Mouse (Mus musculus) midbrain, embryonic 15.5 days (tissue): ENCODE data around the gene Ppp4r1. TPM values are rescaled to one million over a fixed set of nuclear protein-coding genes. Genes with fewer than 3 reads are reported as not detected.

Experiments used
- ATAC-seq: fragments of 200-750 bp; cut with Nextera tagmentation; replicated peaks from 2 replicates; pipeline ENCODE4 v1.8.0; 2017; ENCODE audit warnings: moderate TSS enrichment
- H3K27ac ChIP-seq: fragments of 300-500 bp; sonication (generic); 2 replicates; pipeline ENCODE4 v1.5.1; 2015; ENCODE audit warnings: mild to moderate bottlenecking, inconsistent platforms
- H3K27me3 ChIP-seq: fragments of 300-500 bp; sonication (generic); replicated peaks from 2 replicates; pipeline ENCODE4 v1.6.1; 2015; ENCODE audit warnings: inconsistent platforms
- H3K36me3 ChIP-seq: fragments of 300-500 bp; sonication (generic); replicated peaks from 2 replicates; pipeline ENCODE4 v1.6.1; 2015; ENCODE audit warnings: inconsistent platforms
- H3K4me1 ChIP-seq: fragments of 300-500 bp; sonication (generic); 2 replicates; pipeline ENCODE4 v1.6.1; 2015; ENCODE audit warnings: inconsistent platforms
- H3K4me2 ChIP-seq: fragments of 300-500 bp; sonication (generic); 2 replicates; pipeline ENCODE4 v1.6.1; 2015; ENCODE audit warnings: inconsistent platforms, mild to moderate bottlenecking, moderate library complexity
- H3K4me3 ChIP-seq: fragments of 300-500 bp; sonication (generic); 2 replicates; pipeline ENCODE4 v1.5.1; 2015; ENCODE audit warnings: mild to moderate bottlenecking, inconsistent platforms
- H3K9ac ChIP-seq: fragments of 300-500 bp; sonication (generic); 2 replicates; pipeline ENCODE4 v1.6.1; 2015; ENCODE audit warnings: mild to moderate bottlenecking, inconsistent platforms
- H3K9me3 ChIP-seq: fragments of 300-500 bp; sonication (generic); 2 replicates; pipeline ENCODE4 v1.6.1; 2016; ENCODE audit warnings: inconsistent platforms
- WGBS: fragments of 180-500 bp; shearing (Covaris S2); methylation state at CpG from one replicate; pipeline ENCODE4 v1.1.7; 2015; ENCODE audit warnings: mixed read lengths; 5-methylcytosine and 5-hydroxymethylcytosine counted together
- polyA plus RNA-seq: library from polyadenylated mRNA; unstranded; fragments of >200 nt; fragmentation: Nextera tagmentation; extraction: Ambion mirVana; gene quantifications from 2 replicates; pipeline ENCODE4 v1.2.1, GENCODE M21; 2015

The Ppp4r1 gene
- polyA plus RNA-seq, 1 experiment from 2014 or later = 49.2 TPM

DNA sequence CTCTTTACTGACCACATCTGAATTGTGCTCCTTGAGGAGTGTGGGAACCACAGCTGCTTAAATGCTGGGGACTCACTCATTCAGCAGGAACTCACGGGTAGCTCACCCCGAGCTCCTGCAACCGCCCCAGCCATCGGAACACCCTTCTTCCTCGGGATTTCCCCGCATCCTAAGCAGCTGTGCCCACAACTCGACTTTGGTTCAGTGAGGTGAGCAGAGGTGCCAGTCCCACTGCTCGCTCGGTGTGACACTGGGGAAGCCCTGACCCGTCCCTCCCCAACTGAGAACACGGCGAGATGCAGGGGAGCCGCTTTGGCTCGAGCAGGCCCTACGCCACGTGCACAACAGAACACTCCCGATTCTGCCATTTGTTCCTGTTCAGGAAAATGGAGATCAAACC is 68.1 kb downstream of the Ppp4r1 start:
- no peak for ATAC-seq
- Histone ChIP-seq H3K9me3 (no peaks in the 10 kb centered on the region), H3K36me3 (peaks cover 26% of the 10 kb centered on the region), H3K4me3 (no peak overlapping the region), H3K27me3 (no peaks in the 10 kb centered on the region), H3K9ac (no peak overlapping the region), H3K4me2 (no peak overlapping the region), H3K4me1 (peaks cover 5% of the 10 kb centered on the region), H3K27ac (no peak overlapping the region)
- WGBS = 93% methylated on average over 17 of the region's 17 CpGs

DNA sequence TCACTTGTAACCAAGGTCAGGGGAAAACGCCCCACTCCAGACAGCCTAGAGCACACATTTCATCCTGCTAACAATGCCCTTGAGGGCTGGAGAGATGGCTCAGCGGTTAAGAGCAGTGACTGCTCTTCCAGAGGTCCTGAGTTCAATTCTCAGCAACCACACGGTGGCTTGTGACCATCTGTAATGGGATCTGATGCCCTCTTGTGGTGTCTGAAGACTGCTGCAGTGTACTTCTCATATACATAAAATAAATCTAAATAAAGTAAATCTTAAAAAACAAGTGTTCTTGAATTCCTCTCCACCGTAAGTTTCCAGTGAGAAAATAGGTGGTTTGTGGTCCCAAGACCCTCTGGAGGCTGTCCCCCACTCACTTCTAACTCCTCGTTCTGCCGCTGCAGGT is 69.4 kb downstream of the Ppp4r1 start:
- ATAC-seq = no peak
- Histone ChIP-seq H3K4me1 (peaks cover 5% of the 10 kb centered on the region), H3K27ac (no peak overlapping the region), H3K4me3 (no peak overlapping the region), H3K9me3 (no peaks in the 10 kb centered on the region), H3K9ac (no peak overlapping the region), H3K4me2 (no peak overlapping the region), H3K27me3 (no peaks in the 10 kb centered on the region), H3K36me3 (peaks cover 24% of the 10 kb centered on the region)
- WGBS = 90% methylated on average over 6 of the region's 6 CpGs

DNA sequence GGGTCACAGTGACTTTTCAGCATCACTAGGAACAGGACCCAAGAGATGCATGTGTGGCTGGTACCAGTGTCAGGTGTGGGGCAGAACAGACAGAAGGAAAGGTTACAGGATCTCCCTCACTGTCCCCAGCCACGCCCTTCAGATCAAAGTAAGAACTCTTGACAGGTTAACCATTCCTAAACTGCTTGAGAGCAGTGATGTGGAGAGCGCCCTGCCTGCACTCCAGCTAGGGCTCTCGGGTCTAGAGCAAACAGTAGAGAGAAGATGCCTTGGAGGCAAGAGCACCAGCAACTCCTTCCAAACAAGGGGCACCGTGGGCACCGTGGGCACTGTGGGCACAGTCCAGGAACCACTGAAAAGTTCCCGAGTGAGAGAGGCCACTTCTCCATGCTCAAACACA is 71.0 kb downstream of the Ppp4r1 start:
- 90% methylated on average over 6 of the region's 6 CpGs for WGBS

DNA sequence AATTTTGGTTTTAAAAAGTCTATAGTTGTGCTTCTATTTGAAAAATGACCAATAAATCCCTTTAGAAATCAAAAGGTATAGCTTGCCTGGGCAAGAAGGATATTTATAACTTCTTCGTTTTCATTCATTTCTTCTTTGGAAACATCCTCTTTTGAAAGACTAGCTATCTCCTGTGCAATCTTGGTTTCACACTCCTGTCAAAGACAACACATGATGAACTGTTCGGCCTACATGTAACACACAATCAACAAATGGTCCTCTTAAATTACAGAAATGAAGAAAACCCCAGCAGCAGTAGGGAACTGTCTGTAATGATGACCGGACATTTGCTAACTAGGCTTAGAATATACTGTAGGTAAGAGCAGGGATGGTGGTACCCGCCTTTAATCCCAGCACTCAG is 71.6 kb downstream of the Ppp4r1 start:
- 98% methylated on average over 4 of the region's 4 CpGs for WGBS
- Histone ChIP-seq H3K36me3 (peaks cover 38% of the 10 kb centered on the region), H3K9ac (no peak overlapping the region), H3K4me3 (no peak overlapping the region), H3K27me3 (no peaks in the 10 kb centered on the region), H3K4me2 (no peak overlapping the region), H3K4me1 (no peaks in the 10 kb centered on the region), H3K27ac (no peak overlapping the region), H3K9me3 (no peaks in the 10 kb centered on the region)
- ATAC-seq = no peak

More for the DNA sequence above, 71.0 kb downstream of the Ppp4r1 start:
- H3K4me3 ChIP-seq = no peak overlapping the region
- no peak overlapping the region for H3K27ac ChIP-seq
- no peak overlapping the region for H3K9ac ChIP-seq
- H3K27me3 ChIP-seq = no peaks in the 10 kb centered on the region
- H3K9me3 ChIP-seq = no peaks in the 10 kb centered on the region
- no peaks in the 10 kb centered on the region for H3K4me1 ChIP-seq
- peaks cover 35% of the 10 kb centered on the region for H3K36me3 ChIP-seq
- H3K4me2 ChIP-seq = no peak overlapping the region
- ATAC-seq = no peak

DNA sequence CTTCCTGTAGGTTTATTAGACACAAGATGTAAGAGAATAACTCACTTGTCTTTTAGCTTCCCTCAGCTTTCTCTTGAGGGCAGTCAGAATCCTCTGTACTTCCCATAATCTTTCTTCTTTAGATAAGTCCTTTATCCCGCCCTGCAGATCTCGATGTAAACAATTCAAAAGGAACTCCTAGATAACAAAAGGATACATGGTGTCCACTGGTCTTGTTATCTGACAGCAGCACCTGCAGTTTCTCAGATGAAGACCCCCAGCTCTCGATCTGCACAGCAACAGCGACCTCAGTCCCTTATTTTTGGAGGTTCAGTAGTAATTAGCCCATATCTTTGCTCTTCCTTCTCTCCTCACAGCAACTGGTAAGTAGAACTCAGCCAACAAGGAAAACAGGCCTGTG is 75.2 kb downstream of the Ppp4r1 start:
- H3K36me3 ChIP-seq = peaks cover 17% of the 10 kb centered on the region
- H3K27ac ChIP-seq = no peak overlapping the region
- no peak overlapping the region for H3K9ac ChIP-seq
- no peaks in the 10 kb centered on the region for H3K9me3 ChIP-seq
- no peak overlapping the region for H3K4me2 ChIP-seq
- H3K4me3 ChIP-seq = no peak overlapping the region
- no peak for ATAC-seq
- no peaks in the 10 kb centered on the region for H3K27me3 ChIP-seq
- WGBS = 85% methylated on average over 4 of the region's 4 CpGs
- no peaks in the 10 kb centered on the region for H3K4me1 ChIP-seq

DNA sequence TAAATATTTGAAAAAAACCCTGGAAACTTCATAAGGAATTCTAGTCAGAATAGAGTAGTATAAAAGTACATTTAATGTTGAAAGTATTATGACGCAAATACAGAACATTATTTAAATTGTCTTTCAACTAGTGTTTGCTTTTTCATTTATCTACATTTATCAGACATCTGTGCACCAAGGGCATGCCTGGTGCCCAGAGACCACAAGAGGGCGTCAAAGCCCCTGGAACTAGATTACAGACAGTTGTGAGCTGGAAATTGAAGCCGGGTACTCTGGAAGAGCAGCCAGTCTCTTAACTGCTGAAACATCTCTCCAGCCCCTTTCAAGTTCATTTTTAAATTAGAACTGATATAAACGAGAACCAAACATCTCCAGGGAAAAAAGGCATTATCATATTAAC is 80.2 kb downstream of the Ppp4r1 start:
- Histone ChIP-seq H3K9ac (no peak overlapping the region), H3K27ac (no peak overlapping the region), H3K4me1 (no peaks in the 10 kb centered on the region), H3K36me3 (peaks cover 25% of the 10 kb centered on the region), H3K4me3 (no peak overlapping the region), H3K9me3 (no peaks in the 10 kb centered on the region), H3K4me2 (no peak overlapping the region), H3K27me3 (no peaks in the 10 kb centered on the region)
- 50% methylated on average over 4 of the region's 4 CpGs for WGBS
- ATAC-seq = no peak

DNA sequence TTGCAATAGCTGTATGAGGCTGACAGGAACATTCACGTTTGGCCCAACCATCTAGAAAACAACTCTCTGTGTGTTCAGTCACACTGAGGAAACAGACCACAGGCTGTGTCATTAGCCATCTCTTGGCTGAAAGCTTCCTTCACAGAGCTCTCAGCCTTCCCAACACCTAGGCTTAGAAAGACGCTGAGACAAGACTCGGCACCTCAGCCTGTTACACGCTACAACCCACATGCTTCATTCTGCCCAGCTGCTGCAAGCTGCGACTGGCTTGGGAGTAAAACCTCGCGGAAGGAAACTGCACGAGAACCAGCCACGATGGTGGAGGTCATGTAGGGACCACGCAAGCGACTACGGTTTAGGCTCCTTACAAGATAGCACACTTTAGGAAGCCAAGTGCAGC is 81.5 kb downstream of the Ppp4r1 start:
- Histone ChIP-seq H3K4me1 (no peaks in the 10 kb centered on the region), H3K9ac (no peak overlapping the region), H3K36me3 (peaks cover 14% of the 10 kb centered on the region; the same call in 1 of the 2 replicates), H3K4me2 (no peak overlapping the region), H3K9me3 (no peaks in the 10 kb centered on the region), H3K27me3 (no peaks in the 10 kb centered on the region), H3K27ac (no peak overlapping the region), H3K4me3 (no peak overlapping the region)
- 93% methylated on average over 12 of the region's 12 CpGs for whole genome bisulfite sequencing
- no peak for ATAC-seq

DNA sequence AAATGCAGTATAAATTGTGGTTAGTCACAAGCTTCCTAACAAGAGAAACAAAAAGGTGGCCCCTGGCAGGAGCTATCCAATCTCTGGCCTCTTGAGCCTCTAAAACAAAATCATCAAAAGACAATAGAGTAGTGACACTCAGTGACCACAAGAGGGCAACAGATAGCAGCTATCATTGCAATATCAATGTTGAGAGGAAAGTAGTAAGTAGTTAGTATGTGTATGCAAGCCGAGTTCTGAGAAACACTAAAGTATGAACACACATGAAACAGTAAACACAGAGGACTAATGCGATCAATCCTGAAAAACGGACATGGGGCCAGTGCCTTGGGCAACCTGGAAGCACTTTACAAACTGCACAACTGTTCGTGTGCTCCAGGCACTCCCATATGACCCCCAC is 82.4 kb downstream of the Ppp4r1 start:
- H3K9ac ChIP-seq = no peak overlapping the region
- H3K9me3 ChIP-seq = no peaks in the 10 kb centered on the region
- H3K4me2 ChIP-seq = no peak overlapping the region
- H3K4me1 ChIP-seq = no peaks in the 10 kb centered on the region
- H3K4me3 ChIP-seq = no peak overlapping the region
- no peaks in the 10 kb centered on the region for H3K27me3 ChIP-seq
- H3K27ac ChIP-seq = no peak overlapping the region
- WGBS = 44% methylated on average over 4 of the region's 4 CpGs
- peaks cover 14% of the 10 kb centered on the region; the same call in 1 of the 2 replicates for H3K36me3 ChIP-seq
- ATAC-seq = 0 out of 2 replicates have a peak, but pooled peaks have one; percentile 24

DNA sequence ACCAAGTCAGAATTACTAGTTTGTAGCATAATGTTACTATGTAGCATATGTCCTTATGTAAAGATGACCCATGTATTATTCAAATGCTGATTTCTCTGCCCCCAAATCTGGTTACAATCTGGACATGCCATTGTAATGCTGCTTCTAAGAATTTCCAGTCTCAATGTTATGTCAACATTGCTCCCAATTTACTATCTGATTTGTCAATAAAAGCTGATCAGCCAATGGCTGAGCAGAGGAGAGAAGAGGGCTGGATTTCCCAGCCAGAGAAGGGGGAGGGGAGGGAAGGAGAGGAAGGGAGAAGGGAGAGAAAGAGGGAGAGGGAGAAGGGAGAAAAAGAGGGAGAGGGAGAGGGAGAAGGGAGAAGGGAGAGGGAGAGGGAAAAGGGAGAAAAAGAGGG is 82.9 kb downstream of the Ppp4r1 start:
- no peak overlapping the region for H3K4me3 ChIP-seq
- no peak overlapping the region for H3K9ac ChIP-seq
- no peak overlapping the region for H3K4me2 ChIP-seq
- H3K36me3 ChIP-seq = peaks cover 14% of the 10 kb centered on the region; the same call in 1 of the 2 replicates
- H3K4me1 ChIP-seq = no peaks in the 10 kb centered on the region
- H3K27me3 ChIP-seq = no peaks in the 10 kb centered on the region
- no peaks in the 10 kb centered on the region for H3K9me3 ChIP-seq
- no peak overlapping the region for H3K27ac ChIP-seq
- 0 out of 2 replicates have a peak, but pooled peaks have one; percentile 2 for ATAC-seq

DNA sequence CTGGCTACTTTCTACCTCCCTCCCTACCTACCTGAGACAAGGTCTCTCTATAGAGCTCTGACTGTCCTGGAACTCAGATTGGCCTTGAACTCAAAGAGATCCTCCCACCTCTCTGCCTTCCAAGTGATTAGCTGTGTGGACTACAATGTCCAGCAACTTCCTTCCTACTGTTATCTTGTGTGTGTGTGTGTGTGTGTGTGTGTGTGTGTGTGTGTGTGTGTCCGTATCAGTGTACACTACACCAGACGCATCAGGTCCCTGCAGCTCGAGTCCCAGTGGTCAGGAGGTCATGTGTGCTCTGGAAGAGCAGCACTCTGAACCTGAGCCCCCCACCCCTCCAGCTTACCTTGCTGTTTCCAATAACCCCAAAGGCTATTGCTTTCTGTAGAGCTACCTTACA is 83.8 kb downstream of the Ppp4r1 start:
- Histone ChIP-seq H3K36me3 (peaks cover 11% of the 10 kb centered on the region; the same call in 1 of the 2 replicates), H3K27ac (no peak overlapping the region), H3K9ac (no peak overlapping the region), H3K4me1 (no peaks in the 10 kb centered on the region), H3K4me3 (no peak overlapping the region), H3K27me3 (no peaks in the 10 kb centered on the region), H3K4me2 (no peak overlapping the region), H3K9me3 (no peaks in the 10 kb centered on the region)
- ATAC-seq = no peak
- 74% methylated on average over 3 of the region's 3 CpGs for WGBS

DNA sequence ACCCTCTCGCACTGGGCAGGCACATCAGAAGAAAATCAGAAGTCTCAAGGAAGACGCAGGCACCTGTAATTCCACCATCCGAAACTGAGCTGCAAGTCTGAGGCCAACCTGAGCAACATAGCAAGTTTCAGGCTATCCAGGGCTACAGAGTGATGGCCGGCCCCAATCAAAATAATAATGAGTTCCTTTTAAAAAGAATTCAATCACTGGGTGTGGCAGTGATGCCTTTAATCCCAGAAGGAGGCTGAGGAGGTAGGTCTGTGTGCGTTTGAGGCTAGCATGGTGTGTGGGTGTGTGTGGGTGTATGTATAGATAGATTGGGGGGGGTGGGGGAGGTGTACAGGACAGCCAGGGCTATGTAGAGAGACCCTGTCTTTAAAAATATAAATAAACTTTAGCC is 85.6 kb downstream of the Ppp4r1 start:
- H3K27me3 ChIP-seq = no peaks in the 10 kb centered on the region
- H3K9ac ChIP-seq = no peak overlapping the region
- 93% methylated on average over 5 of the region's 5 CpGs for WGBS
- H3K36me3 ChIP-seq = peaks cover 11% of the 10 kb centered on the region; the same call in 1 of the 2 replicates
- H3K4me1 ChIP-seq = peaks cover 16% of the 10 kb centered on the region
- H3K4me3 ChIP-seq = no peak overlapping the region
- no peak for ATAC-seq
- no peak overlapping the region for H3K27ac ChIP-seq
- no peak overlapping the region for H3K4me2 ChIP-seq
- H3K9me3 ChIP-seq = no peaks in the 10 kb centered on the region

DNA sequence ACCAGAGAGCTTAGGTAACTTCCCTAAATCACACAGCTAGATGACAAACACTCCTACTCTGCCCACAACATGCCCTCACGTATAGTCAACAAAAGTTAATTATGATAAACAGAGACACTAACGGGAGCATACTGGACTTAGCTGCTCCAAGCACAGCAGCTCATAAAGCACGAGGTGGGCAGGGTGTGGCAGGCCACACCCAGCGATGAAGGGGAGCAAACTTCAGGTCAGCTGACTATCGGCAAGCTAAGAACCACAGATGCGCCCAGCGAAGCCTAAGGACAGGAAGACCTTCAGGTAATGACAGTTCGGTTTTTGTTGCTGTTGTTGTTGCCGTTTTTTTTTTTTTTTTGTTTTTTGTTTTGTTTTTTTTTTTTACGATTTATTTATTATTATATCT is 87.3 kb downstream of the Ppp4r1 start:
- peaks cover 3% of the 10 kb centered on the region; the same call in 1 of the 2 replicates for H3K36me3 ChIP-seq
- ATAC-seq = no peak
- peaks cover 16% of the 10 kb centered on the region for H3K4me1 ChIP-seq
- H3K9me3 ChIP-seq = no peaks in the 10 kb centered on the region
- WGBS = 88% methylated on average over 10 of the region's 10 CpGs
- no peak overlapping the region for H3K27ac ChIP-seq
- no peak overlapping the region for H3K4me3 ChIP-seq
- H3K27me3 ChIP-seq = no peaks in the 10 kb centered on the region
- no peak overlapping the region for H3K4me2 ChIP-seq
- no peak overlapping the region for H3K9ac ChIP-seq

DNA sequence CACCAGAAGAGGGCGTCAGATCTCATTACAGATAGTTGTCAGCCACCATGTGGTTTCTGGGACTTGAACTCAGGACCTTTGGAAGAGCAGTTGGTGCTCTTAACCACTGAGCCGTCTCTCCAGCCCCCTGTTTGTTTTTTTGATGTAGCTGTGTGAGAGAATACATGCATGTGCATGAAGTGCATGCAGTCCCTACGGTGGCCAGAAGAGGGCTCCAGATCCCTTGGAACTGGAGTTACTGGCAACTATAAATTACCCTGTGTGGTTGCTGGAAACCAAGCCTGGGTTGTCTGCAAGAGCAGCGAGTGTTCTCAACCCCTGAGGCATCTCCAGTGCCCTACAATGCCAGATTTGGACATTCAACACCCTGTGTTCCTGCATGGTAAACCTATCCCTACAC is 87.8 kb downstream of the Ppp4r1 start:
- H3K9me3 ChIP-seq = no peaks in the 10 kb centered on the region
- no peak overlapping the region for H3K27ac ChIP-seq
- H3K4me1 ChIP-seq = peaks cover 16% of the 10 kb centered on the region
- no peak overlapping the region for H3K9ac ChIP-seq
- no peaks in the 10 kb centered on the region for H3K27me3 ChIP-seq
- no peak overlapping the region for H3K4me3 ChIP-seq
- no peak overlapping the region for H3K4me2 ChIP-seq
- 41% methylated on average over 4 of the region's 4 CpGs for WGBS
- peaks cover 3% of the 10 kb centered on the region; the same call in 1 of the 2 replicates for H3K36me3 ChIP-seq
- no peak for ATAC-seq
